Mouse (Mus musculus) testis, postnatal 14 days (tissue): ENCODE data around the gene Rab3il1.

Experiments used
- DNase-seq: peaks from one replicate; pipeline ENCODE4 v3.0.0; 2021; ENCODE audit warnings: low spot score

Rab3il1 gene

DNA sequence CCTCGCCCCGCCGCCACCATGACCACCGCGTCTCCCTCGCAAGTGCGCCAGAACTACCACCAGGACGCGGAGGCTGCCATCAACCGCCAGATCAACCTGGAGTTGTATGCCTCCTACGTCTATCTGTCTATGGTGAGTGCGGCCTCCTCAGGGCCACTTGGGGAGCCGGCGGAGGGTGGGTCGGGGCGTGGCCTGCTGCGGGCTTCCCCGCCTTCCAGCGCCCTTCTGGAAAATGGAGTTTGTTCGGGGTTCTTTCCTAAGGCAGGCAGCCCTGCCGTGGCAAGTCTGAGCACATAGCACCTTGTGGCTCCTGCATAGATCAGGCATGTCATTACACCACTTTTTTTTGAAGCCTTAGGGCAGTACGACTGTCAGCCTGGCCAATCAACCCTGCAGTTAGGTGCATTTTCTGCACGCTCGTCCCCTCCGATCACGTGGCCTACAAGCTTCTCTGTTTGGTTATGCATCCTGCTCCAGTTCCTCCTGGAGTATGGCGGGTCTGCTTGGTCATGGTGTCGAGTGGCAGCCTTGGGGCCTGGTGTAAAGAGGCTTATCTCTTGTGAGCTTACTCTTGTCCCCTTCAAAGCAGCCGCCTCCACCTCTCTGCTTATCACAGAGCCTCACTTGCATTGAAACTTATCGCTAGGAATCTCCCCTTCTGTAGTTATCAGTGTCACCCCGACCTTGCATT is 18.5 kb upstream of the Rab3il1 start:
- DNase-seq: peak; percentile 46

DNA sequence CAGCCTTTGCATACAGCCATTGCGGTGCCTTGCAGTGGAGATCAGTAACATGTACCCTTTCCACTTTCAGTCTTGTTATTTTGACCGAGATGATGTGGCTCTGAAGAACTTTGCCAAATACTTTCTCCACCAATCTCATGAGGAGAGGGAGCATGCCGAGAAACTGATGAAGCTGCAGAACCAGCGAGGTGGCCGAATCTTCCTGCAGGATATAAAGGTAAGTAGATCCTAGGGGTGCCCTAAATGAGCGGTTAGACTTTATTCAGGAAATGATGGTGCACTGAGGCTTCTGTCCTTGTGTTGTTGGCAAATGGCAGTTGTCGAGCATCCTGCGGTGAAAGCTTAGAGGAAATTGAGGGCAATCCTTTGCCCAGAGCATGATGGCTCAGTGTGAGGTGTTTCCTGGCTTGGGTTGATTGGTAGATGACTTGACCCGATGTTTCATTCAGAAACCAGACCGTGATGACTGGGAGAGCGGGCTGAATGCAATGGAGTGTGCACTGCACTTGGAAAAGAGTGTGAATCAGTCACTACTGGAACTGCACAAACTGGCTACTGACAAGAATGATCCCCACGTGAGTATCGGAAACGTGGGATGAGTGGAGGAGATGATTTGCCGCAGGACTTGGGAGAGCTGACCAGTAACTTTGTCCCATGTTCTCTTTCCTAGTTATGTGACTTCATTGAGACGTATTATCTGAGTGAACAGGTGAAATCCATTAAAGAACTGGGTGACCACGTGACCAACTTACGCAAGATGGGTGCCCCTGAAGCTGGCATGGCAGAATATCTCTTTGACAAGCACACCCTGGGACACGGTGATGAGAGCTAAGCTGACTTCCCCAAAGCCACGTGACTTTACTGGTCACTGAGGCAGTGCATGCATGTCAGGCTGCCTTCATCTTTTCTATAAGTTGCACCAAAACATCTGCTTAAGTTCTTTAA is 17.1 kb upstream of the Rab3il1 start:
- no peak for DNase-seq

GRCm38 (mm10) chr19:9985190-9985899 is 16.1 kb upstream of the Rab3il1 start:
- no peak for DNase-seq

DNA sequence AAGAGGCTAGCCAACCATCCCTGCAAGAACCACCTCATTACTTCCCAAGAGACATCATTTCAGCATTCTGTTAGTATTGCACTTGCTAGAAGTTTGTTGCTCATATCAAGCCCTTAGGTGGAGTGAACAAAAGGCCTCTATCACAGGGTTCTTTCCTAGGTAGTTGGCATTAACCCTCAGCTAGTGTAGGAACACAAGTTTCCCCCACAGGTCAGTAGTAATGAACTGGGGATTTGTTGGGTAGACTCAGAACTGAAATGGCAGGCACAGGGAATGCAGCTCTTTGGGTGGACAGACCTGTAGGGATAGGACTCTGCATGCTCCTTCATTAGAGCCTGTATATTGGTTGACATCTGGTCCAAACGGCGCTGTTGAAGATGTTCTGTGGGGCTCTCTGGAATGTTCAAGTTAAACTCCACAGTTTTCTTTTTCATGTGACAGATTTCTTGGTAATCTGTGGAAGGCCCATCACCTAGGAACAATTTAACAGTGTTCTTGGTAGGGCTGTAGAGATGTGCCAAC is 15.5 kb upstream of the Rab3il1 start:
- no peak for DNase-seq

- DNase-seq: no peak
These were observed 14.3 kb upstream of the Rab3il1 start for GRCm38 (mm10) chr19:9987192-9987591.

- no peak for DNase-seq
These were observed 13.9 kb upstream of the Rab3il1 start for GRCm38 (mm10) chr19:9987593-9987992.

- DNase-seq: no peak
These were observed 12.1 kb upstream of the Rab3il1 start for GRCm38 (mm10) chr19:9989171-9989883.

- DNase-seq: no peak
These were observed 11.6 kb upstream of the Rab3il1 start for GRCm38 (mm10) chr19:9989884-9990256.

GRCm38 (mm10) chr19:9991304-9991703 is 10.2 kb upstream of the Rab3il1 start:
- DNase-seq: peak; percentile 56

DNA sequence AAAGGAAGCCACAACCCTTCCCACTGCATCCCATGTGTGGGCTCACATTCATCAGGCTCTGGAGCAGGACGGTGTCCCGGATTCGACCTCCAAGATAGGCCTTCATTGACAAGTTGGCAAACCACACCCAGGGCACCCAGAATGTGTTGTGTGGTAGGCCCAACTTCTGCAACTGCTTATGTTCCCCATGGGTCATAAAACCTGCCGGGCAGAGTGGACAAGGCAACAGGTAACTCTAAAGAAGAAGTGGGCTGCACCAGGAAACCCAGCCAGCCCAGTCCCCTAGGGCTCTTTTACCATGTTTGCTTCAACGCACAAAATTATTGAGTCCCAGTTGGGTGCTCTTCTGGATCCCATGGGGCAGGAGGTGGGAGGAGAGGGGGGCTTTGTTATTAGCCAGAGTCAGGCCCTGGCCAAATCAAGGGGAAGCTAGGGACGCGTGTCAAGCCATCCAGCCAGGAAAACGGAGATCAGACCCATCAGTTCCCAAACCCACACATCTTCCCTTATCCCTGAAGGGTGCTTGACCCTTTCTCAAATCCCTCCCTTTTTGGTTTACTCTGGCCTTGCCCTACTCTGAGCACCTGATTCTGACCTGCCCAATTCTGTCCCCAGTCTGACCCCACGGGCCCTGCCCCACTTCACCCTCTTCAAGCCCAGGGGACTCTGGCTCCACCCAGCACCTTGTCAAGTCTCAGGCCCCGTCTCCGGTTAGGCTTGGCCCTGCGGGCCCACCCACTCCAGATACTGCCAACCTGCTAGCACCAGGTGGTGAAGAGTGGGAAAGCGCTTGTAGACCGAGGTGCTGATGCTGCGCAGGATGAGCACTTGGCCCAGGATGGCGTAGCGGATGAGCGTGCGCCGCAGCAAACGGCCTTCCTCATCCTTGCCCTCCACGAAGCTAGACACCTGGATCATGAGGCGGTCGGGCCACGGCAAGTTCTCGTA is 9.2 kb upstream of the Rab3il1 start:
- no peak for DNase-seq

DNA sequence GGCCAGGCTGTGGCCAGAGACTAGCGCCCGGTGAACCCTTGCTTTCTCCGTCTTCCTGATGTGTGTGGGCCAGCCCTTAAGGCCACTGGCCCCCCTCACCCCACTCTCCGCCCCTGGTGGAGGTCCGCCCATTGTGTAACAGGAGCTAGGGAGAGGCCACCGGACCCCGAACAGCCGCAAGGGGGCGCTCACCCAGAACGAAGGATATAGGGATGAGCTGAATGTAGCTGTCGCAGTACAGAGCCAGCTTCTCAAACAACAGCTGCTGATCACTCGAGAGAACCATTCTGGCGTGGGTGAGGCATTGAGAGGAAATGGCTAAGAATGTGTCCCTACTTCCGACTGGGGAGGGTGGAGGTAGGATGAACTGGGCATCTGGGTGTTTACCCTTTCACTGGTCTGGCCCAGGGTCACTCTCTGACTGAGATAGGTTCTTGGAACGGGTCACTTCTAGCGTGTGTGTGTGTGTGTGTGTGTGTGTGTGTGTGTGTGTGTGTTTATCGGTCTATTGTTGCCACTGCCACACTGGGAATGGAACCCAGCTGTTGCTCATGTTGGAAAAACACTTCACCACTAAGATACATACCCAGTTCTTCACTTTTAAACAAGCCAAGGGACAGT is 8.3 kb upstream of the Rab3il1 start:
- DNase-seq: peak; percentile 86

DNA sequence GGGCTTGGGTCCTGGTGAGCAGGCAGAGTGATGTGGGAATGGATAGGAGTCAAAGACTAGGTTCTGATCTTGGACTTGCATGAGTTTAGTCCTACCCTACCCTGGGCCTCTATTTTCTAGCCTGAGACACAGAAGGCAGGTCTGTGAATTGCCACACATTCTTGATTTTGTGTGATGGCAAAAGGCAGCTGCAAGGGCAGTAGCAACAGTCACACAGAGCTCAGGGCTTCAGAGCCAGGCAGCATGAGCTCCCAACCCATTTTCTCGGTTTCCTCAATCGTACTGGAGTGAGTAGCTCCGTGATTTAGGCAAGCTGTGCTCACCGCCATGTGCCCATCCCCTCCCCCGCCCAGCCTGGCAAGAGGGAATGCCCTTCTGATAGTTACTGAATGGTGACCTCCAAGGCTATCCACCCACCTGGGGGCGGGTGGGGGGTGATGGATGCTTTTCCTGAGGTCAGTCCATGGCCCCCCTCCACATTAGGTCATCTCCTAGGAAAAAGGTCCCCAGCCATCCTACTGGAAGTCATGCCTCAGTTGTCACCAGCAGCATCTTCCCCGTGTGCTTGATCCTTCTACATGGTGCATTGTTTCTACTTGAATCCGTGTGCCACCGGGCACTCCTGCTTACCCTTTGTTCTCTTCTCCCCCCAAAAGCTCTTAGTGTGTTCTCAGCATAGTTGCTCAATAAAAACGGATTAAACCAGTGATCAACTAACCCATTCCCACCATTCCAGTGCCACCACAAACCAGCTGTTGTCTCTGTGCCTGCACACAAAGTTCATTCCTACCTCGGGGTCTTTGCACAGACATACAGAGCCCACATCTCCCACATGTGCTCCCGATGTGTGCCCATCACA is 4.0 kb upstream of the Rab3il1 start:
- no peak for DNase-seq

DNA sequence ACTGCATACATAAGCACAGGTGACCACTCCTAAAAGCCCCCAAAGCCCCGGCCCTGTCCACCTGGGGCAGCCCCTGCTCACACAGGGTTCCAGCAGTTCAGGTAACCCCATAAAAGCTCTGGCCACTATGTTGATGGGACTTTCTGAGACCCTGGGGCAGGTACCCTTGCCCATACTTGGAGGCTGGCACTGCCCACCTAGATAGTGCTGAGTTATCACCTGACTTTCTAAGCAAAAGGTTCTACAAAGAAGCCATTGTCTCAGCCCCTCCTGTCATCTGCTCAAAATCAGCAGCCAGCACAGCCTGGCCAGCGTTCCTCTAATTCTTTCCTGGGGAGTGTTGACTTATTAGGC is 3.4 kb upstream of the Rab3il1 start:
- no peak for DNase-seq

- no peak for DNase-seq
These were observed 2.6 kb upstream of the Rab3il1 start for GRCm38 (mm10) chr19:9998736-9999486.

DNA sequence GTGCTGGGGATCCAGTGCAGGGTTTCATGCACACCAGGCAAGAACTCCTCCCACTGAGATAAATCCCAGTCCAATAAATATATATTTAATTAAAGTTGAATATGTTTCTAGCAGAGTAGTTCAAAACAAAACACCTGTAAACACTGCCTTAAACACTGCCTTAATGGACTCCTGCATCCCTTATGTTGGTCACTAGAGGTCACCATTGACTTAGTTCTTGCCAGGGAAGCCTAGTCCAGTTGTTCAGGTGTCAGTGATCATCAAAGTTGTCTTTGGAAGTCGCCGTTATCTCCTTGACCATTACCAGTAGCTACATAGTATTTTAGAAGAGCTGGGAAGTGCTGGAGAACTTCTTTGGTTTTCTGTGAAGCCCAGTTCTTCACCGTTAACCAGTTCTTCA is 1.1 kb upstream of the Rab3il1 start:
- DNase-seq: no peak

DNA sequence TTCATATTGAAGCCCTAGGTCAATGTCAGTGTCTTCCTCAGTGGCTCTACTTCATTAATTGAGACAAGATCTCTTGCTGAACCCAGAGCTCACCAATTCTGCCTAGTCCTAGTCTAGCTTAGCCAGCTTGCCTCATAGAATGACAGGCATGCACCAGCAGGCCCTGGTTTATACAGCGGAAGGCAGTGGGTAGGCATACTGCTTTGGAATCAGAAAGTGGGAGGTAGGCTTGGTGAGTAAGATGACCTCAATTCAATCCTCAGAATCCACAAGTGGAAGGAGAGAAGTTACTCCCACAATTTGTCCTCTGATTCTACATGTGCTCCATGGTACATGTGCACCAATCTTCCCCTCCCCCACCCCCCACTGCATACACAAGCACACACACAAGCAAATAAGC is 2.2 kb downstream of the Rab3il1 start:
- no peak for DNase-seq

DNA sequence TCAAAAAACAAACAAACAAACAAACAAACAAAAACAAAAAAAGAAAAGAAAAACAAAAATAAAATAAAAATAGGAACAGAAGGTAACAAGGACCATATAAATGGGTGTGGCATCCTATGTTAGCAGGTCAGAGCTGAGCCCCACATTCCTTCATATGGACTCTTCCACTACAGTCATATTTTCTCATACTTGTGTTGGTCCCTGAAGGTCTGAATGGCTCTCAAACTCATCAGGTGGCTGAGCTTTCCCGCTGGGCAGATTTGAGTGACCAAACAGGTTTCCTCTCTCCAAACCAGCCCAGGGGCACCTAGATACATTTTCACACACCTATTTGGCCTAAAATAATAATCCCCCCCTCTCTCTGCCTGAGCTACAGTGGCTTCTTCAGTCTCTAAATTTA is 9.9 kb downstream of the Rab3il1 start:
- no peak for DNase-seq

DNA sequence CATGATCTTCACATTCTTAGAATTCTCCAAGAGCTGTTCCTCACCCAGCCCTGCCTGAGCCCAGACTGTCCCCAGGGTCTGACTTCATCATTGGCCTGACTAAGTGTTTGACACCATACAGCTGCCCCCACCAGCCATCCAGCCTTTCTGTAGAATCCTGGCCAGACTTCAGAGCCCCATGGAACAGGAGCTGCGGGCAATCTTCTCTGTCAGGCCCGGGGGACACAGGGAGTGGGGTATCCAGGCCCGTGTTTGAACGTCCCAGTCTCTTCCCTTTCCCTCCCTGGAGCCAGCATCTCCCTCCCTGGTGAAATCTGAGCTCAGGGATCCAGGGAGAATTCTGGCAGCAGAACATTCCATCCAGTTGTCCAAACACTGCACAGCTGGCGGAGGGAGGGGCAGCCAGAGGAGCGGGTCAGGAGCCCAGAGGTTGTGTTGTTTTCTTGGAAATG is 11.4 kb downstream of the Rab3il1 start:
- DNase-seq: peak; percentile 53

DNA sequence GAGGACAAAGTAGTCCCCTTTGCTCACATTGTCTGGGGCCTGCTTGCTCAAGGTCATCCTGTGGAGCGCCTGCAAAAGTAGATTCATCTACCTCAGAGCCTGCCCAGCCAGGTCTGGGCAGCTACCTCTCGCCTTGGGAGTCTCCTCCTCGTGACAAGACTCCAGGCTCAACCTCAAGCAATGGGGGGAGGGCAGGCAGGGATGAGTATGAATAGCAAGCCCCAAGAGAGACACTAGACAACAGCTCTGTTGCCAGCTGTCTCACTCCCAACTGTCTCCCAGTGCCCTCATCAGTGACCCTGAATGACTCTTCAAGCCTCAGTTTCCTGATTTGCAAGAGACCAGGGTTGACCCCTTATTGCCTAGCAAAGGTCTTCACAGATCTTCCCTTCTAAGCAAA is 11.9 kb downstream of the Rab3il1 start:
- DNase-seq: no peak
